8 mouse cellular contexts compared by ENCODE assay signal in the genomic region with DNA sequence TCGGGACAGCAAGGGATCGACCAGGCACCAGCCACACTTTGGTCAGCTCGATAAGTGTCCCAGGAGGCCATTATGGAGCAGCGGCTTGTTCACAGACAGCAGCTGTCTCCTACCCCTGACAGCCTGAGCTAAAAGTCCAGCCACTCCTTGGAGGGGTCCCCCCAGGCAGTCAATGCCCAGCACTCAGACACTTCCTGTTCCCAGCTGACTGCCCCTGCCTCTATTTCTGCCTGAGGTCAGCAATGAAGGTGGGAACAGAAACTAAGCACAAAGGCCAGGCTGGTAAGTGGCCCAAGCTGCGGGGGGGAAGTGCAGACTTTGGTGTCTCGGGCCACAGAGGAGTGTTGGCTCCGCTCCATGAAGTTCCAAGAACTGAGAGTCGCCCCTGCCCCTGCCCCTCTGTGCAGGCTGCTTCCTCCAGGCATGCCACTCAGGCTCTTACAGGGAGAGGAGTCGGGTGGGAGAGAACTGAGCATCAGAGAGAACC.
DNase-seq lines count a peak whose midpoint lies in the region; ATAC-seq and TF ChIP-seq lines count a peak whose summit lies in the region.

No protein-coding gene starts in this region.

- no peak overlapping the region for H3K4me2 ChIP-seq in forebrain, embryonic 14.5 days (ENCODE audit: low read length)
- no peak overlapping the region for H3K4me2 ChIP-seq in midbrain, embryonic 12.5 days (replicated peaks)

- H3K36me3 ChIP-seq in forebrain, embryonic 14.5 days (ENCODE audit: control insufficient read depth, insufficient read depth, low read length), result peaks cover 15% of the 10 kb centered on the region; the same call in 1 of the 2 replicates
- H3K36me3 ChIP-seq in kidney, adult 2 months (ENCODE audit: control insufficient read depth, insufficient read depth, low read length), result no peaks in the 10 kb centered on the region
- peaks cover 23% of the 10 kb centered on the region; the same call in 1 of the 2 replicates for H3K36me3 ChIP-seq in midbrain, embryonic 12.5 days

- H3K27ac ChIP-seq in forebrain, embryonic 14.5 days (ENCODE audit: low read depth, low read length), result peak overlapping the region; percentile 11; the same call in 1 of the 2 replicates
- no peak overlapping the region for H3K27ac ChIP-seq in kidney, adult 2 months (ENCODE audit: insufficient read depth, low read depth, low read length)
- H3K27ac ChIP-seq in midbrain, embryonic 12.5 days (replicated peaks), result peak overlapping the region; percentile 27; the same call in 1 of the 2 replicates

- H3K9me3 ChIP-seq in forebrain, embryonic 14.5 days (replicated peaks; ENCODE audit: control insufficient read depth, low read length), result no peaks in the 10 kb centered on the region
- H3K9me3 ChIP-seq in midbrain, embryonic 12.5 days, result no peaks in the 10 kb centered on the region

- TF ChIP-seq CTCF in kidney, adult 2 months (conservative IDR thresholded peaks at IDR 0.05; ENCODE audit: insufficient read depth, insufficient read length, low read depth, low read length), result no peak

- peak; percentile 57 for DNase-seq in right cerebral cortex, postnatal 14 days
- no peak for DNase-seq in right cerebral cortex, postnatal 36 days (ENCODE audit: low spot score in 2 of 2)
- DNase-seq in forebrain, embryonic 14.5 days (ENCODE audit: low spot score), result peak; percentile 56
- peak; percentile 73 for DNase-seq in kidney, adult 2 months
- DNase-seq in right cerebral cortex, adult 18-20 months, result no peak
- DNase-seq in frontal cortex, postnatal 25 days (ENCODE audit: low spot score in 2 of 2), result no peak
- DNase-seq in left cerebral cortex, adult 9 months (ENCODE audit: low spot score in 2 of 2), result no peak

- H3K4me1 ChIP-seq in forebrain, embryonic 14.5 days (ENCODE audit: control insufficient read depth, insufficient read depth, low read length), result peaks cover 7% of the 10 kb centered on the region
- H3K4me1 ChIP-seq in kidney, adult 2 months (ENCODE audit: control insufficient read depth, insufficient read depth, low read length), result 0 out of 2 replicates have a peak, but pooled peaks cover 4% of the 10 kb centered on the region
- H3K4me1 ChIP-seq in midbrain, embryonic 12.5 days, result peaks cover 19% of the 10 kb centered on the region

- no peak overlapping the region for H3K9ac ChIP-seq in forebrain, embryonic 14.5 days (ENCODE audit: low read length)
- 0 out of 2 replicates have a peak overlapping the region, but pooled peaks have one; percentile 4 for H3K9ac ChIP-seq in midbrain, embryonic 12.5 days (replicated peaks)

- no peaks in the 10 kb centered on the region for H3K27me3 ChIP-seq in forebrain, embryonic 14.5 days (replicated peaks; ENCODE audit: control insufficient read depth, insufficient read depth, low read length)
- H3K27me3 ChIP-seq in kidney, adult 2 months (replicated peaks; ENCODE audit: control insufficient read depth, insufficient read depth, low read length), result no peaks in the 10 kb centered on the region
- H3K27me3 ChIP-seq in midbrain, embryonic 12.5 days, result no peaks in the 10 kb centered on the region

- 33% methylated on average over 9 of the region's 9 CpGs for WGBS in forebrain, embryonic 14.5 days
- WGBS in kidney, adult 2 months, result 17% methylated on average over 9 of the region's 9 CpGs
- WGBS in midbrain, embryonic 12.5 days, result 55% methylated on average over 9 of the region's 9 CpGs

- TF ChIP-seq POLR2A in kidney, adult 2 months (IDR thresholded peaks at IDR 0.05; ENCODE audit: low read depth, low read length), result no peak

- no peak overlapping the region for H3K4me3 ChIP-seq in forebrain, embryonic 14.5 days (ENCODE audit: low read depth, low read length)
- H3K4me3 ChIP-seq in kidney, adult 2 months (ENCODE audit: insufficient read depth, low read depth, low read length), result no peak overlapping the region
- no peak overlapping the region for H3K4me3 ChIP-seq in midbrain, embryonic 12.5 days

- peak; percentile 50; the same call in 1 of the 2 replicates for ATAC-seq in forebrain, embryonic 14.5 days
- ATAC-seq in midbrain, embryonic 12.5 days (ENCODE audit: low FRiP score, low read depth), result no peak

Comparison
In these comparisons a context has a peak if more than half of its experiments do, and no peak if none do; other contexts are left out.
1. DNase-seq: peak in right cerebral cortex, postnatal 14 days (single experiment), forebrain, embryonic 14.5 days (single experiment) and kidney, adult 2 months (single experiment); none in right cerebral cortex, postnatal 36 days (0 of 2), right cerebral cortex, adult 18-20 months (single experiment), frontal cortex, postnatal 25 days (0 of 2) and left cerebral cortex, adult 9 months (0 of 2).